Comparison of ENCODE assay signal across 18 mouse cellular contexts in the genomic region with DNA sequence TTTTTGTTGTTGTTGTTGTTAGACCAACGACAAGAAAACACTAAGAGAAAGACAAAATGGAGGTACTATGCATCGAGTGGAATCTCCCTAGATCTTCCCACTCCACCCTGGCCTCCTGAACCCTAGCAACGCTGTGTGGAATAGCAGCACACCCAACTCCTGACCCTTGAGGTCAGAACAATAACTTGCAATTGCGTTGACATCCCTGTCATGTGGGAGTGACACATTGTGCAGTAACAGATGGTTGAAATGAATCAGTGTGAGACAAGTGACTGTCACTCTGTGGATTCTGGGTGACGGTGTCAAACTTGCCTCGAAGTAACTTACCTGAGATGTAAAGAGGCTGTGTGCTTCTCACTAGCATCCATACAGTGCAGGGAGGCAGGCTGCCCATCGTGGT.
A peak's percentile ranks its signal among the peaks of the same experiment; 100 is the strongest.
DNase-seq lines count a peak whose midpoint lies in the region; ATAC-seq lines count a peak whose summit lies in the region.
"Had no signal": no experiment of that assay in that cellular context is flagged by ENCODE, and none has a peak within 500 bp of the region (broad histone marks: within the 10 kb centered on the region; RNA-seq: fewer than 3 reads in every experiment).

No protein-coding gene starts in this region.

- H3K4me3 ChIP-seq in midbrain, embryonic 11.5 days (ENCODE audit: low read depth, low read length), result no peak overlapping the region
- no peak overlapping the region for H3K4me3 ChIP-seq in midbrain, embryonic 16.5 days (ENCODE audit: low read depth, low read length)

- H3K9me3 ChIP-seq in midbrain, embryonic 11.5 days (ENCODE audit: control insufficient read depth, low read length), result no peaks in the 10 kb centered on the region; the same call in 1 of the 2 replicates
- H3K9me3 ChIP-seq in midbrain, embryonic 16.5 days (replicated peaks; ENCODE audit: control insufficient read depth, low read length, poor library complexity, severe bottlenecking), result no peaks in the 10 kb centered on the region
- H3K9me3 ChIP-seq: G1E had no signal

- peak; percentile 82 for DNase-seq in heart, adult 11 months
- DNase-seq in heart, adult 18-20 months, result no peak
- DNase-seq in midbrain, embryonic 11.5 days (ENCODE audit: low spot score, missing footprints), result peak; percentile 51
- DNase-seq: adrenal gland, adult 2 months; adrenal gland, adult 8-10 months; adrenal gland, postnatal 10 days; adrenal gland, postnatal 14 days; adrenal gland, postnatal 25 days; adrenal gland, postnatal 36 days; B cell, adult 2 months; cerebellum, adult 11 months; cerebellum, adult 11-12 months; cerebellum, adult 18-20 months had no signal

- WGBS in midbrain, embryonic 11.5 days, result 82% methylated on average over 7 of the region's 7 CpGs
- 78% methylated on average over 7 of the region's 7 CpGs for WGBS in midbrain, embryonic 16.5 days

- no peak overlapping the region for H3K27ac ChIP-seq in midbrain, embryonic 11.5 days (ENCODE audit: low read depth, low read length)
- no peak overlapping the region for H3K27ac ChIP-seq in midbrain, embryonic 16.5 days (ENCODE audit: low read length)

- no peak overlapping the region for H3K9ac ChIP-seq in midbrain, embryonic 11.5 days (ENCODE audit: low read length)
- H3K9ac ChIP-seq in midbrain, embryonic 16.5 days (ENCODE audit: low read depth, low read length), result no peak overlapping the region

- H3K36me3 ChIP-seq in midbrain, embryonic 11.5 days (ENCODE audit: control insufficient read depth, insufficient read depth, low read length), result no peaks in the 10 kb centered on the region
- no peaks in the 10 kb centered on the region for H3K36me3 ChIP-seq in midbrain, embryonic 16.5 days (ENCODE audit: control insufficient read depth, insufficient read depth, low read length)
- H3K36me3 ChIP-seq: G1E had no signal

- no peak overlapping the region for H3K4me2 ChIP-seq in midbrain, embryonic 11.5 days
- H3K4me2 ChIP-seq in midbrain, embryonic 16.5 days (ENCODE audit: low read length), result no peak overlapping the region

- no peaks in the 10 kb centered on the region; the same call in 1 of the 2 replicates for H3K4me1 ChIP-seq in midbrain, embryonic 11.5 days (ENCODE audit: control insufficient read depth, insufficient read depth, low read length)
- peaks cover 2% of the 10 kb centered on the region; the same call in 1 of the 2 replicates for H3K4me1 ChIP-seq in midbrain, embryonic 16.5 days (ENCODE audit: control insufficient read depth, insufficient read depth, low read length)

- H3K27me3 ChIP-seq in midbrain, embryonic 11.5 days (ENCODE audit: control insufficient read depth, insufficient read depth, low read length), result no peaks in the 10 kb centered on the region
- no peaks in the 10 kb centered on the region; the same call in 1 of the 2 replicates for H3K27me3 ChIP-seq in midbrain, embryonic 16.5 days (ENCODE audit: control insufficient read depth, insufficient read depth, low read depth, low read length)

- no peak for ATAC-seq in midbrain, embryonic 11.5 days (ENCODE audit: low FRiP score)
- ATAC-seq in midbrain, embryonic 16.5 days, result no peak
- ATAC-seq: activated CD4-positive, CD25-positive, alpha-beta regulatory T cell, adult 4 months; CD4-positive, CD25-positive, alpha-beta regulatory T cell, adult 4 months; Patski had no signal

Comparison
In these comparisons a context has a peak if more than half of its experiments do, and no peak if none do; other contexts are left out.
1. DNase-seq: peak in heart, adult 11 months (single experiment) and midbrain, embryonic 11.5 days (single experiment); none in heart, adult 18-20 months (0 of 2).